Mouse (Mus musculus) gastrocnemius, postnatal 14 days (tissue): Measurements from ENCODE around the gene Ubqln4. TPM values are rescaled to one million over a fixed set of nuclear protein-coding genes. Genes with fewer than 3 reads are reported as not detected.

Experiments
- DNase-seq: peaks from one replicate; pipeline ENCODE4 v3.0.0; 2021; ENCODE audit warnings: mixed read lengths
- intact Hi-C: fragments of 180-260 bp; cut with DNase I; formaldehyde crosslinking; loops from one replicate; pipeline ENCODE4 v1.15.1; 2025; ENCODE audit warnings: low total_unique reads
- microRNA-seq, 2 experiments: library from miRNA; unstranded; fragments of <30 nt; microRNA quantifications; one replicate each; pipeline ENCODE4 v1.2.0; 2021
- total RNA-seq, 2 experiments: library from RNA; stranded (reverse); gene quantifications; 2 replicates each; pipeline ENCODE4 v1.2.3; 2021

Gene Ubqln4
- total RNA-seq, 2 experiments from 2014 or later, result 42.0 to 45.5 TPM

GRCm38 (mm10) chr3:88618074-88618871 lies 64.7 kb downstream of the Ubqln4 start:
- intact Hi-C loops, result no loop called here
- DNase-seq, result no peak

Small RNA genes within 50 kb of the gene (microRNA-seq; reads per million reads assigned to microRNA genes)
- 0 reads per million in 2 experiments for gene Mir1905

Other genes starting within 250 kb of the Ubqln4 start
- gene Glmp, start 228.7 kb upstream of the Ubqln4 start, total RNA-seq, result 10 to 100 TPM; 50.4 to 52.3 TPM
- 1 to 10 TPM; 1.8 to 2.1 TPM for gene Tmem79, start 217.6 kb upstream of the Ubqln4 start, total RNA-seq
- 10 to 100 TPM; 29.2 to 32.4 TPM for gene Smg5, start 217.5 kb upstream of the Ubqln4 start, total RNA-seq
- gene Paqr6, start 189.2 kb upstream of the Ubqln4 start, total RNA-seq, result 1 to 10 TPM in 1 of 2 experiments, under 1 TPM in 1; 0.22 to 1.5 TPM
- gene Bglap3, start 181.0 kb upstream of the Ubqln4 start, total RNA-seq, result not detected
- gene Bglap2, start 175.1 kb upstream of the Ubqln4 start, total RNA-seq, result not detected
- gene Bglap, start 169.3 kb upstream of the Ubqln4 start, total RNA-seq, result not detected
- gene Pmf1, start 143.4 kb upstream of the Ubqln4 start, total RNA-seq, result 10 to 100 TPM; 30.1 to 31.9 TPM
- gene Slc25a44, start 128.6 kb upstream of the Ubqln4 start, total RNA-seq, result 10 to 100 TPM; 11.4 to 11.9 TPM
- 1 to 10 TPM; 2.1 to 2.2 TPM for gene Sema4a, start 92.6 kb upstream of the Ubqln4 start, total RNA-seq
- gene Lmna, start 43.8 kb upstream of the Ubqln4 start, total RNA-seq, result 100 to 1,000 TPM; 125 to 161 TPM
- 1 to 10 TPM in 1 of 2 experiments, under 1 TPM in 1; 0.64 to 1.6 TPM for gene Mex3a, start 21.4 kb upstream of the Ubqln4 start, total RNA-seq
- not detected for gene Rab25, start 5.5 kb upstream of the Ubqln4 start, total RNA-seq
- gene Lamtor2, start 684 bp upstream of the Ubqln4 start, total RNA-seq, result 10 to 100 TPM; 78.3 to 80.4 TPM
- gene Ssr2, start 22.1 kb downstream of the Ubqln4 start, total RNA-seq, result 10 to 100 TPM; 80.7 to 98.2 TPM
- gene Arhgef2, start 52.2 kb downstream of the Ubqln4 start, total RNA-seq, result 10 to 100 TPM; 42.5 to 48.1 TPM
- not detected for gene Rxfp4, start 99.4 kb downstream of the Ubqln4 start, total RNA-seq
- 10 to 100 TPM; 18.0 to 20.8 TPM for gene Khdc4, start 132.0 kb downstream of the Ubqln4 start, total RNA-seq
- gene Rit1, start 163.1 kb downstream of the Ubqln4 start, total RNA-seq, result 10 to 100 TPM; 17.3 to 21.4 TPM
- 1 to 10 TPM; 3.7 to 4.2 TPM for gene Syt11, start 221.4 kb downstream of the Ubqln4 start, total RNA-seq